Mouse (Mus musculus) mouse embryonic stem cell (cell line): Measurements from ENCODE around the gene Taok1.

Source experiments
- in situ Hi-C, 2 experiments: fragments of 300-500 bp; cut with MboI; formaldehyde crosslinking; loops; 1 replicate in 1 of 2; 3 replicates in 1 of 2; pipeline ENCODE4 v1.14.3; 2019 to 2020; ENCODE audit warnings: low sequenced_read_pairs in 2 of 2, low pct_unique_long_range_greater_than_20kb in 1 of 2, mixed read lengths in 1 of 2; ENCODE audit not compliant: unreplicated experiment in 1 of 2

Gene Taok1

GRCm38 (mm10) chr11:77597266-77597665 is 10.3 kb downstream of the Taok1 start:
- in situ Hi-C loops = no loop called here

GRCm38 (mm10) chr11:77591388-77591787 is 16.2 kb downstream of the Taok1 start:
- in situ Hi-C loops = no loop called here

- in situ Hi-C loops = no loop called here
These were observed 16.8 kb downstream of the Taok1 start for GRCm38 (mm10) chr11:77590801-77591200.

GRCm38 (mm10) chr11:77585201-77585600 is 22.4 kb downstream of the Taok1 start:
- in situ Hi-C loops = no loop called here

GRCm38 (mm10) chr11:77545261-77545660 is 62.4 kb downstream of the Taok1 start:
- in situ Hi-C loops = no loop called here

- in situ Hi-C loops = no loop called here
These were observed 75.3 kb downstream of the Taok1 start for GRCm38 (mm10) chr11:77532202-77532846.

- in situ Hi-C loops = no loop called here
These were observed 76.8 kb downstream of the Taok1 start for GRCm38 (mm10) chr11:77530862-77531261.

GRCm38 (mm10) chr11:77529644-77530043 is 78.0 kb downstream of the Taok1 start:
- in situ Hi-C loops = loop anchor here in 1 of 2 experiments (10.0 kb wide), 1 partner anchor 285 kb away; no protein-coding TSS in a partner anchor

GRCm38 (mm10) chr11:77528420-77528819 is 79.2 kb downstream of the Taok1 start:
- in situ Hi-C loops = loop anchor here in 1 of 2 experiments (10.0 kb wide), 1 partner anchor 286 kb away; no protein-coding TSS in a partner anchor

GRCm38 (mm10) chr11:77525804-77526486 is 81.7 kb downstream of the Taok1 start:
- in situ Hi-C loops = loop anchor here in 1 of 2 experiments (10.0 kb wide), 1 partner anchor 289 kb away; no protein-coding TSS in a partner anchor

GRCm38 (mm10) chr11:77520601-77521529 is 86.8 kb downstream of the Taok1 start:
- in situ Hi-C loops = loop anchor here in 1 of 2 experiments (10.0 kb wide), 1 partner anchor 294 kb away; no protein-coding TSS in a partner anchor

GRCm38 (mm10) chr11:77519043-77519442 is 88.6 kb downstream of the Taok1 start, which contains the start of gene Gm10392:
Gene Gm10392, minus strand, starts transcription at chr11:77519198.
- in situ Hi-C loops = no loop called here

- in situ Hi-C loops = no loop called here
These were observed 89.4 kb downstream of the Taok1 start for GRCm38 (mm10) chr11:77518051-77518798.

- in situ Hi-C loops = no loop called here
These were observed 90.8 kb downstream of the Taok1 start for GRCm38 (mm10) chr11:77516553-77517425.

- in situ Hi-C loops = no loop called here
These were observed 91.7 kb downstream of the Taok1 start, which contains the start of gene Trp53i13 for GRCm38 (mm10) chr11:77515637-77516552. Gene Trp53i13, minus strand, starts transcription at chr11:77515980.
